ENCODE assay signal across 8 mouse cellular contexts in the genomic region with DNA sequence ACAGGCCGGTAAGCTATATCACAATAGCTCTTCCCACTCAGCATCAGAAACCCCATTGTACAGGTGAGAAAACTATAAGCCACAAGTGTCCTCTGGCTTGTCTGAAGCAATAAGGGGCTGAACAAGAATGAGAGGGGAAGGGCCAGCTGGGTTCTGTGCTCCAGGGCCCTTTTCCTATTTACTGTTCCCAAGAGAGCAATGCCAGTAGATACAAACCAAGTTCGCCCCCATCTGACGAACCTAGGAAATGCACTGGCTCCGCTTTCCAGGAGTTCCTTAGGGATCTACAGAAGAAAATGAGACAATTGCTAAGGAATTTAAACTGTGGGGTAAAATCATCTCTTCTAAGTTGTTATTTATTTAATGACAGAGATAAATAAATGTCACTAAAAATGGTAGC. TPM values are rescaled to one million over a fixed set of nuclear protein-coding genes. Genes with fewer than 3 reads are reported as not detected.
A peak's percentile ranks its signal among the peaks of the same experiment; 100 is the strongest.
DNase-seq lines count a peak whose midpoint lies in the region; TF ChIP-seq lines count a peak whose summit lies in the region.
"Had no signal": no experiment of that assay in that cellular context is flagged by ENCODE, and none has a peak within 500 bp of the region (broad histone marks: within the 10 kb centered on the region; RNA-seq: fewer than 3 reads in every experiment).

No protein-coding gene starts in this region.

- H3K4me3 ChIP-seq in layer of hippocampus, adult 2 months: no peak overlapping the region
- H3K4me3 ChIP-seq: neural tube, embryonic 12.5 days had no signal

- peak; percentile 92 for TF ChIP-seq CTCF in layer of hippocampus, adult 2 months (conservative IDR thresholded peaks at IDR 0.05)

- H3K27ac ChIP-seq in layer of hippocampus, adult 2 months: no peak overlapping the region
- H3K27ac ChIP-seq: neural tube, embryonic 12.5 days had no signal

- peak; percentile 26 for DNase-seq in urinary bladder, adult 2 months (ENCODE audit: low spot score)
- DNase-seq in urinary bladder, postnatal 10 days (ENCODE audit: low spot score): no peak
- DNase-seq in cerebellum, postnatal 25 days: peak; percentile 20 to 60
- DNase-seq in heart, adult 8-10 months (ENCODE audit: low spot score): peak; percentile 70
- peak; percentile 60 to 77 for DNase-seq in layer of hippocampus, adult 2 months (ENCODE audit: low spot score in 2 of 2)
- peak; percentile 76 for DNase-seq in lung, postnatal 14 days
- DNase-seq in urinary bladder, postnatal 36 days (ENCODE audit: low spot score in 2 of 2): peak; percentile 53 to 62

RNA-seq across cellular contexts. Expression of a gene that starts 38.2 kb away (rescaled TPM):
- polyA plus RNA-seq in urinary bladder, adult 2 months (2012; rRNA removed): 288 and 294 TPM in 2 replicates
- total RNA-seq in heart, adult 8-10 months (2022): 100 to 1,000 TPM; 290 to 334 (median 304) TPM
- total RNA-seq in layer of hippocampus, adult 2 months (2021): 100 to 1,000 TPM; 153 to 161 TPM
